In genomic region chr16:78576478-78577084, GRCm38 (mm10) we compare ENCODE assay signal across 7 mouse cellular contexts. TPM values are rescaled to one million over a fixed set of nuclear protein-coding genes. Genes with fewer than 3 reads are reported as not detected.
A peak's percentile ranks its signal among the peaks of the same experiment; 100 is the strongest.
DNase-seq lines count a peak whose midpoint lies in the region; ATAC-seq and TF ChIP-seq lines count a peak whose summit lies in the region.

TSS of gene D16Ertd472e (minus strand) at chr16:78576708.

- DNase-seq in adrenal gland, adult 8-10 months: peak; percentile 85
- peak; percentile 94 for DNase-seq in embryo, embryonic 11 days
- peak; percentile 88 to 89 for DNase-seq in gastrocnemius, postnatal 4 days (ENCODE audit: low spot score in 2 of 2)
- peak; percentile 92 for DNase-seq in limb, embryonic 10.5 days (ENCODE audit: low spot score)
- peak; percentile 59 for DNase-seq in skeletal muscle tissue, adult 2 months (ENCODE audit: low read depth, low spot score)

- H3K4me2 ChIP-seq in intestine, postnatal 0 days (replicated peaks; ENCODE audit: low read depth): peak within 1 kb of the TSS; percentile 92
- peak within 1 kb of the TSS; percentile 61 for H3K4me2 ChIP-seq in midbrain, embryonic 12.5 days (replicated peaks)

- H3K36me3 ChIP-seq in intestine, postnatal 0 days (ENCODE audit: control insufficient read depth, insufficient read depth): no peaks in the 10 kb centered on the region
- peaks cover 17% of the 10 kb centered on the region for H3K36me3 ChIP-seq in limb, embryonic 10.5 days
- peaks cover 6% of the 10 kb centered on the region; the same call in 1 of the 2 replicates for H3K36me3 ChIP-seq in midbrain, embryonic 12.5 days

- 0 out of 2 replicates have a peak, but pooled peaks have one; percentile 18 for TF ChIP-seq CTCF in intestine, postnatal 0 days (IDR thresholded peaks at IDR 0.05; ENCODE audit: low read depth)

- no peaks in the 10 kb centered on the region for H3K9me3 ChIP-seq in intestine, postnatal 0 days (ENCODE audit: control insufficient read depth)
- H3K9me3 ChIP-seq in limb, embryonic 10.5 days (replicated peaks): no peaks in the 10 kb centered on the region
- H3K9me3 ChIP-seq in midbrain, embryonic 12.5 days: no peaks in the 10 kb centered on the region

- peak within 1 kb of the TSS; percentile 67 for H3K4me3 ChIP-seq in intestine, postnatal 0 days (ENCODE audit: low read depth, low read length)
- peak within 1 kb of the TSS; percentile 85 for H3K4me3 ChIP-seq in limb, embryonic 10.5 days
- H3K4me3 ChIP-seq in midbrain, embryonic 12.5 days: peak within 1 kb of the TSS; percentile 63

- ATAC-seq in intestine, postnatal 0 days: peak; percentile 96
- ATAC-seq in midbrain, embryonic 12.5 days (ENCODE audit: low FRiP score, low read depth): peak; percentile 97

- no peaks in the 10 kb centered on the region for H3K4me1 ChIP-seq in intestine, postnatal 0 days (replicated peaks; ENCODE audit: control insufficient read depth, insufficient read depth, low read length)
- H3K4me1 ChIP-seq in limb, embryonic 10.5 days: peaks cover 36% of the 10 kb centered on the region
- H3K4me1 ChIP-seq in midbrain, embryonic 12.5 days: peaks cover 30% of the 10 kb centered on the region

- H3K27me3 ChIP-seq in intestine, postnatal 0 days (replicated peaks; ENCODE audit: control insufficient read depth, insufficient read depth, low read length): no peaks in the 10 kb centered on the region
- H3K27me3 ChIP-seq in limb, embryonic 10.5 days (ENCODE audit: low read depth, poor library complexity, severe bottlenecking): no peaks in the 10 kb centered on the region
- H3K27me3 ChIP-seq in midbrain, embryonic 12.5 days: no peaks in the 10 kb centered on the region

- peak within 1 kb of the TSS; percentile 82 for H3K27ac ChIP-seq in intestine, postnatal 0 days (ENCODE audit: low read depth, low read length)
- peak within 1 kb of the TSS; percentile 97 for H3K27ac ChIP-seq in limb, embryonic 10.5 days
- peak within 1 kb of the TSS; percentile 79 for H3K27ac ChIP-seq in midbrain, embryonic 12.5 days (replicated peaks)

- under 1% methylated on average over 64 of the region's 70 CpGs for WGBS in intestine, postnatal 0 days
- under 1% methylated on average over 69 of the region's 70 CpGs for WGBS in limb, embryonic 10.5 days
- 2% methylated on average over 69 of the region's 70 CpGs for WGBS in midbrain, embryonic 12.5 days

- peak within 1 kb of the TSS; percentile 69 for H3K9ac ChIP-seq in intestine, postnatal 0 days (ENCODE audit: low read depth, low read length)
- peak within 1 kb of the TSS; percentile 73 for H3K9ac ChIP-seq in midbrain, embryonic 12.5 days (replicated peaks)

RNA-seq across cellular contexts. Expression of gene D16Ertd472e, which starts in this region (rescaled TPM):
- 10 to 100 TPM; 22.2 to 58.2 (median 30.5) TPM for total RNA-seq in adrenal gland, adult 8-10 months (2022)
- 1 to 10 TPM; 8.9 to 9.5 TPM for total RNA-seq in gastrocnemius, postnatal 4 days (2021)
- polyA plus RNA-seq in intestine, postnatal 0 days (2015; fragmentation: Nextera tagmentation; extraction: Ambion mirVana): 3.1 TPM in 2 replicates
- polyA plus RNA-seq in limb, embryonic 10.5 days (2016; fragmentation: Nextera tagmentation; extraction: Ambion mirVana): 23.7 and 24.5 TPM in 2 replicates
- 17.4 and 19.1 TPM in 2 replicates for polyA plus RNA-seq in midbrain, embryonic 12.5 days (2016; fragmentation: Nextera tagmentation; extraction: Ambion mirVana)

Comparison
In these comparisons a context has a peak if more than half of its experiments do, and no peak if none do; other contexts are left out.
1. Peak in every context shown above with its lines: DNase-seq, ATAC-seq, H3K4me3 ChIP-seq and H3K27ac ChIP-seq.